Mouse (Mus musculus): ENCODE data around the gene Wee1.
"Not testable (repeated sequence)": the region's sequence is repeated elsewhere in the genome, so short reads cannot be mapped to it uniquely, and the experiment has no call there.

Gene Wee1

GRCm38 (mm10) chr7:110122565-110123422 is 948 bp downstream of the Wee1 start:
- DNase-seq (ENCODE audit: low spot score in 2 of 2): peak in 1 of 2 experiments; percentile 51

- DNase-seq (ENCODE audit: low spot score in 2 of 2): peak; percentile 10 to 11
Observed at GRCm38 (mm10) chr7:110123844-110124555, 2.2 kb downstream of the Wee1 start.

- DNase-seq (ENCODE audit: low spot score in 2 of 2): peak in 1 of 2 experiments; percentile 19
Observed at GRCm38 (mm10) chr7:110128566-110128965, 6.7 kb downstream of the Wee1 start.

DNA sequence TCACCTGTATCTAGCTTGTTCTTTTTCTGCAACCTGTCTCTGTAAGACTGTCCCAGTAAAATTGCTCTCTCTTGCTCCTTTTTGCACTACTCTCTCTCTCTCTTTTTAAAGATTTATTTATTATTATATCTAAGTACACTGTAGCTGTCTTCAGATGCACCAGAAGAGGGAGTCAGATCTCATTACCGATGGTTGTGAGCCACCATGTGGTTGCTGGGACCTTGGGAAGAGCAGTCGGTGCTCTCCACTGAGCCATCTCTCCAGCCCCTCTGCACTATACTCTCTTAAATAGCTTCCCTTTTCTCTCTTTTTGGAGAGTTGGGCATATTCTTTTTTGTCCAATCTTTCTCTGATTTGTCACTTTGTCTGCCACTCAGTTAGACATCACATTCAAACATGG is 10.4 kb downstream of the Wee1 start:
- DNase-seq (ENCODE audit: low spot score in 2 of 2): not testable (repeated sequence)

DNA sequence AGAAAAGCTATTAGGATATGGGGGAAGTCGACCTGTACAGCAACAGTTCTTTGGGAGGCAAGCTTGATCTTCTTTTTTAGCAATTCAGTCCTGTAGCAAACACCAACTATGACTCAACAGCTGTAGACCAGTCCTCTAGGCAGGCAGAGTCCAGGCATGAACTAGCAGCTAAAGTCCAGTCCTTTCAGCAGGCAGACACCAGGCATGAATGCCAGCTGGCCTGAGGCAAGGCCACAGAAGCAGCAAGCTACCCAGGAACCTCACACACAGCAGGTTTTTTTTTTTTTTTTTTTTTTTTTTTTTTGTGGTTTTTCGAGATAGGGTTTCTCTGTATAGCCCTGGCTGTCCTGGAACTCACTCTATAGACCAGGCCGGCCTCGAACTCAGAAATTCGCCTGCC is 12.1 kb downstream of the Wee1 start:
- DNase-seq (ENCODE audit: low spot score in 2 of 2): no peak

DNA sequence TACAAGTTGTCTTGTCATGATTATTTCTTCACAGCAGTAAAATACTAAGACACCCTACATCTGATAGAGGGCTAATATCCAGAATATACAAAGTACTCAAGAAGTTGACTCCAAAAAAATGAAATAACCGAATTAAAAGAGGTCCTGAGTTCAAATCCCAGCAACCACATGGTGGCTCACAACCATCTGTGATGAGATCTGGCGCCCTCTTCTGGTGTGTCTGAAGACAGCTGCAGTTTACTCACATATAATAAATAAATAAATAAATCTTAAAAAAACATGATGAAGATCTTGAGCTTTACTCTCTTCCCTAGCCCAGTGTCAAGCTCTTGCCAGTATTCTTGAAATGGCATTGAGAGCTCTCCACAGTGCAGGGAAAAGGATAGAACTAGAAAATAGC is 16.7 kb downstream of the Wee1 start:
- no peak for DNase-seq (ENCODE audit: low spot score in 2 of 2)

GRCm38 (mm10) chr7:110143863-110144262 is 22.0 kb downstream of the Wee1 start:
- DNase-seq (ENCODE audit: low spot score in 2 of 2): no peak

DNA sequence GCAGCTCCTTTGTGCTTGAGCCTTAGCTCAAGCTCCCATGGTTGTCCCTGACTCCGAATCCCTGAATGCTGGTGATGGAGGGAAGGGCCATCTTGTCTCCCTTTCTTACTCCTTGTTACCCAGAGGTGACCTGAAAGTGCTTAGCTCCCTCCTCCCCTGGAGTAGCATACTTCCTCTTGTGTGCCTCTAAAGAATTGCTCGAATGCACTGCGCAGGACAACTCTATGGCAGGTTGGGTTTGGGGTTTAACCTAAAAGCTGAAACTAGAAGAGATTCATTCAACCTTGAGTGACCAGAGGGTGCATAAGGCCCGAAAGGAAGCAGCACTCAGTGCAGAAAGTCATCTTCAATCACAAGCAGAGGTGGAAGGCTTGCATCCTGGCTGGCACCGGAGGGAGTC is 31.0 kb downstream of the Wee1 start:
- no peak for DNase-seq (ENCODE audit: low spot score in 2 of 2)

GRCm38 (mm10) chr7:110156712-110157260 is 34.9 kb downstream of the Wee1 start:
- DNase-seq (ENCODE audit: low spot score in 2 of 2): peak in 1 of 2 experiments; percentile 5

DNA sequence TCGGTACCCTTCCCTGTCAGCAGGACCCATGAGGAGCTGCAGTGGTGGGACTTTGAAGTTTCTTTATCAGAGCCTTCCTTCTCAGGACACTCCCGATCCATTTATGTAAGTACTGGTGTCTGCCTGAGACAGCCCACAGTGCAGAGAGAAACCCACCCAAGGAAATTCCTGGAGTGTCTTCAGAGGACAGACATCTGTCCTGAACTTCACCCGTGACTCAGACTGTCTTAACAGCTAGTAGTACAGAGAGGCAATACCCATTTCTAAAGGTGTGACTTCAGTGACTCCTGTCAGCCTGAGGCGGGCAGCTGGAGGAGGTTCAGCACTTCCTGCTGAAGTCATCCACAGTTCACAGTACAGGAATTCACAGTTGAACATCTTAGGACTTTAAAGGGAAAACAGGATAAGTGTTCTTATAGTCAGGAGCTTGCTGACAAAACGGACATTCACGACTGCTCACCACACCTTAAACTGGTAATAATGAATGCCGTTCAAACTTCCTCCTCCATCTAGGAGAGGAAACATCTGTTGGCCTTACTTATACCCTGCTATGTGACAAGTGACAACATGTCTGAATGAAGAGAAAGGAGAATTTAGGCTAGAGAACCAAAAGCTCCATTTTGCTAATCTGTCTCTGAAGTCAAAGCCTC is 35.5 kb downstream of the Wee1 start:
- no peak for DNase-seq (ENCODE audit: low spot score in 2 of 2)

DNA sequence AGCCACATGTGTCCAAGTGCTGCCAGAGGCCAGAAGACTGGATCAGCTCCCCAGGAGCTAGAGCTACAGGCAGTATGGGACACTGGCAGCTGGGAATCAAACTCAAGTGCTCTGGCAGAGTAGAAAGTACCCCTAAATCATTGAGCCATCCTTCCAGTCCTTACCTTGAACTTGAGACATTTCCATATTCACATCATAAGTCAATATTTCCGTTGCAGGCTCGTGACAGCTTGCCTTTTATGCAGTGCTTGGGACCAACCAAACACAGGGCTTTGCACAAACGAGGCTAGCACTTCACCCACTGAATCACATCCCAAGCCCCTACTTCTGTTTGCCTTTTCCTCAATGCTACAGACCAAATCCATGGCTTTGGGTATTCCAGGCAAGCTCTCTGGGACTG is 36.2 kb downstream of the Wee1 start:
- no peak for DNase-seq (ENCODE audit: low spot score in 2 of 2)

DNA sequence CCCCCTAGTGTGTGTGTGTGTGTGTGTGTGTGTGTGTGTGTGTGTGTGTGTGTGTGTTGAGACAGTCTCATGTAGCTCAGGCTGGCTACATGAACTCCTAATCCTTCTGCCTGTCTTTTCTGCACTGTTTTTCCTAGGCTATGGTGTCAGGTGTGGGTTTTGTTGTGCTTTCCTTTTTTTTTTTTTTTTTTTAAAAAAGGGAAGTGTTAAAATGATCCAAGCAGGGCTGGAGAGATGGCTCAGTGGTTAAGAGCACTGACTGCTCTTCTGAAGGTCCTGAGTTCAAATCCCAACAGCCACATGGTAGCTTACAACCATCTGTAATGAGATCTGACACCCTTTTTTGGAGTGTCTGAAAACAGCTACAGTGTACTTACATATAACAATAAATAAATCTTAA is 38.3 kb downstream of the Wee1 start:
- DNase-seq (ENCODE audit: low spot score in 2 of 2): not testable (repeated sequence)

- no peak for DNase-seq (ENCODE audit: low spot score in 2 of 2)
Observed at GRCm38 (mm10) chr7:110160601-110161000, 38.8 kb downstream of the Wee1 start.

- no peak for DNase-seq (ENCODE audit: low spot score in 2 of 2)
Observed at GRCm38 (mm10) chr7:110163024-110163423, 41.2 kb downstream of the Wee1 start.

GRCm38 (mm10) chr7:110164103-110164681 is 42.3 kb downstream of the Wee1 start:
- DNase-seq (ENCODE audit: low spot score in 2 of 2): peak; percentile 70 to 81

DNA sequence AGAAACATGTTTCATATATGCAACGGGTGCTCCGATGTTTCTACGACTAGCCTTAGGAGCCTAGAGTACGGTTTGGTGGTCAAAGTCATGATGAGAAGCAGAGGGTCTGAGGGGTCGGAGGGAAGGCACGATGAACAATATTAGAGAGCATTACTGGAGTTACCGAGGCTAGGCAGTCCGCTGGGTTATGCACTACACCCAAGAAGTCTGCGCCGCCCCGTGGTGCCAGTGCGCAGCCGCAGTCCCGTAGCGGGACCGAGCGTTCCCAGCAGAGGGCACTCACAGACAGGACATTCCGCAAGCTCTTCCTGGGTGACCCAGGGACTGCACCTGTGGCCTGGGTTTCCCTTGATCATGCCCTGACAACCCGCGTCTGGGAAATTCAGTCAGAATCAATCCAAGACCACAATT is 42.9 kb downstream of the Wee1 start:
- peak; percentile 86 to 92 for DNase-seq (ENCODE audit: low spot score in 2 of 2)

GRCm38 (mm10) chr7:110166233-110166632 is 44.4 kb downstream of the Wee1 start:
- DNase-seq (ENCODE audit: low spot score in 2 of 2): peak in 1 of 2 experiments; percentile 73

- no peak for DNase-seq (ENCODE audit: low spot score in 2 of 2)
Observed at GRCm38 (mm10) chr7:110179208-110179607, 57.4 kb downstream of the Wee1 start.

DNA sequence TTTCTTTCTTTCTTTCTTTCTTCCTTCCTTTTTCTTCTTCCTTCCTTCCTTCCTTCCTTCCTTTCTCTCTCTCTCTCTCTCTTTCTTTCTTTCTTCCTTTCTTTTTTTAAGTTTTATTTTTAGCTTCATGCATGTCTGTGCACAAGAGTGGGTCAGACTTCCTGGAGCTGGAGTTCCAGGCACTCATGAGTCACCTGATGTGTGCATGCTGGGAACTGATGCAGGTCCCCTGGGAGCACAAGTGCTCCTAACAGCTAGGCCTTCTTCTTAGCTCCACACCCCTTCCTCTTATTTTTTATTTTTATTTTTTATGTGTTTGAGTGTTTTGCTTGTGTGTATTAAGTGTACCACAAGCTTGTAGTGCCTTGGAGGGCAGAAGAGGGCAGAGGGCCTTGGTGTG is 58.8 kb downstream of the Wee1 start:
- no peak for DNase-seq (ENCODE audit: low spot score in 2 of 2)

DNA sequence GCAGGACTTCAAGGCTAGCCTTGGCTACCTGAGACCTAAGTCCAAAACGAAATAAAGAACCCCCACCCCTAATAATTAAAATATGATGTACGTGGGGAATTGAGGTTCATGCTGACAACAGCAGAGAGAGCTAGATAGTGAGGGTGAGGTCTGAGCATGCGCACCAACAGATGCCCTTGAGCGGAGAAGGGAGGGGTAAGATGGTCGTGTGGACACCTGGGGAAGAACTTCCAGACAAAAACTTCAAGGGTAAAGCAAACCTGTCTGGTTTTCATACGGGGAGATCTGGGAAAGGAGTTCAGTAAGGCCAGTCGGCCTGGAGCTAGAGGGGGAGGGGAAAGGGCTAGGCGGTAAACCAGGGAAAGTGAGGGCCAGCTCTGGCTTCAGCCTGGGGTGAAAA is 59.6 kb downstream of the Wee1 start:
- DNase-seq (ENCODE audit: low spot score in 2 of 2): no peak

DNA sequence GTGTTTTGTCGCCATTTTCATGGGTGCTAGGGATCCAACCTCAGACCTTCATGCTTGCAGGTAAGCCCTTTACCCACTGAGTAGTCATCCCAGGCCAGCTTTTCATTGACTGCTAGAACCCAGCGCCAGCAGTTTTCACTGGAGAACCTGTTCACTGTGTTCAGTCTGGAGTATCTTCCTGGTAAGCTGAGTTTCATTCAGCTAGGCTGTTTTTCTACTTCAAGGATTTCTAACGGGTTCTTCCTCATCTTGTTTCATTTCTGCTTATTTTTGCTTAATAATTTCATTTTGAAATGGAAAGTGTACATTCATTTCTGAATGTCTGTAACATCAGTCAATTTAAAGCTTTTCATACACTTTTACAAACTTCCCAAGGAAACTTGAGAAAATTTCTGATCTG is 62.8 kb downstream of the Wee1 start:
- no peak for DNase-seq (ENCODE audit: low spot score in 2 of 2)

DNA sequence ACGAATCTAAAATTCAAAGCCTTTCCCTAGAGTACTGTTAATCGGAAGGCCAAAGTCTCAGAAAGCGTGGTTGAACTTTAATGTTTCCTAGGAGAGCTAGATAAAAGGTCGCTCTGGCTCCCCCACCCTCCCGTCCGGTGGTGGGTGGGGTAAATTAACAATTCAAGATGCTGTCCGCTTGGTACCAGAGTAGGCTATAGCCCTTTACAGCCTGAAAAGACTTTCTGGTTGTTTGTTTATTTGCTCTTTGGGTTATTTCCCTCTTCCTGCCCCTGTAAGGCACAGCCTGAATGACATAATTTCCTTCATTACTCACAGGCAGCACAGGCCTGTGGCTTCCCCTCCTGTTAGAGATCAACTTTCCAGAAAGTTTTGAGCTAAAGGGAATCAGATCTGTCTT is 68.1 kb downstream of the Wee1 start:
- no peak for DNase-seq (ENCODE audit: low spot score in 2 of 2)
